Mouse (Mus musculus) CH12.LX (cell line): ENCODE results near the gene Hnrnpa1. TPM values are rescaled to one million over a fixed set of nuclear protein-coding genes. Genes with fewer than 3 reads are reported as not detected.

Experiments
- DNase-seq: peaks from one replicate; pipeline ENCODE4 v3.0.0-alpha.2; 2013; ENCODE audit errors: extremely low read depth
- H3K27ac ChIP-seq: 2 replicates; pipeline ENCODE4 v1.5.1; 2012; ENCODE audit warnings: low read depth, mild to moderate bottlenecking, control low read depth, moderate library complexity; ENCODE audit not compliant: insufficient read depth
- H3K27me3 ChIP-seq: replicated peaks from 2 replicates; pipeline ENCODE3; 2012; ENCODE audit warnings: inconsistent platforms
- H3K36me3 ChIP-seq, 2 experiments: replicated peaks in 1 of 2; 2 replicates each; pipeline versions ENCODE3 to v1.6.1; 2012; ENCODE audit warnings: inconsistent platforms in 1 of 2, low read length in 1 of 2, mild to moderate bottlenecking in 1 of 2, mixed read lengths in 1 of 2, moderate library complexity in 1 of 2; ENCODE audit not compliant: control insufficient read depth in 1 of 2, insufficient read depth in 1 of 2
- H3K4me1 ChIP-seq, 2 experiments: 2 replicates each; pipeline ENCODE4 v1.6.1; 2012; ENCODE audit warnings: inconsistent platforms in 1 of 2, moderate library complexity in 1 of 2; ENCODE audit not compliant: insufficient read depth in 2 of 2, control insufficient read depth in 1 of 2
- H3K4me2 ChIP-seq: 2 replicates; pipeline ENCODE4 v1.6.1; 2012; ENCODE audit warnings: low read depth, mild to moderate bottlenecking, control low read depth; ENCODE audit not compliant: poor library complexity, insufficient read depth, severe bottlenecking
- H3K4me3 ChIP-seq, 3 experiments: fragments of 150-350 bp in 1 of 3; sonication (generic) in 1 of 3; replicated peaks in 1 of 3; 2 replicates each; pipeline versions ENCODE3 to v1.5.1; 2011 to 2012; ENCODE audit warnings: low read depth in 2 of 3, low read length in 2 of 3, mild to moderate bottlenecking in 2 of 3, moderate library complexity in 2 of 3, control low read depth in 1 of 3, improper control_type of control experiment in 1 of 3, inconsistent platforms in 1 of 3, mixed read lengths in 1 of 3; ENCODE audit not compliant: poor library complexity in 1 of 3
- H3K79me2 ChIP-seq: replicated peaks from 2 replicates; pipeline ENCODE4 v1.6.1; 2012; ENCODE audit warnings: mild to moderate bottlenecking, moderate library complexity; ENCODE audit not compliant: control insufficient read depth, poor library complexity, insufficient read depth, severe bottlenecking; ENCODE audit errors: extremely low read depth
- H3K9ac ChIP-seq: 2 replicates; pipeline ENCODE4 v1.6.1; 2012; ENCODE audit warnings: low read depth, mild to moderate bottlenecking, control low read depth, moderate library complexity; ENCODE audit not compliant: insufficient read depth
- H3K9me3 ChIP-seq: replicated peaks from 2 replicates; pipeline ENCODE3; 2012; ENCODE audit warnings: low read length, inconsistent platforms, mixed read lengths
- CHD1 ChIP-seq: IDR thresholded peaks from 2 replicates; pipeline ENCODE4 v1.6.1; 2012; ENCODE audit warnings: low read depth, low read length, improper control_type of control experiment, inconsistent platforms
- CTCF ChIP-seq, 2 experiments: IDR thresholded peaks in 1 of 2; conservative IDR thresholded peaks in 1 of 2; 2 replicates each; pipeline ENCODE4 v1.5.1; 2011 to 2012; ENCODE audit warnings: low read depth in 2 of 2, low read length in 2 of 2, improper control_type of control experiment in 1 of 2, inconsistent platforms in 1 of 2, mild to moderate bottlenecking in 1 of 2, moderate library complexity in 1 of 2
- ELF1 ChIP-seq: IDR thresholded peaks from 2 replicates; pipeline ENCODE4 v1.6.1; 2014; ENCODE audit warnings: low read depth, mild to moderate bottlenecking, inconsistent platforms, low read length, improper control_type of control experiment
- EP300 ChIP-seq: IDR thresholded peaks from 2 replicates; pipeline ENCODE4 v1.6.1; 2011; ENCODE audit warnings: low read length, improper control_type of control experiment
- ETS1 ChIP-seq: conservative IDR thresholded peaks from 2 replicates; pipeline ENCODE4 v1.6.1; 2012; ENCODE audit warnings: low read depth, mild to moderate bottlenecking, inconsistent platforms, low read length, improper control_type of control experiment, moderate library complexity
- IRF4 ChIP-seq: IDR thresholded peaks from 2 replicates; pipeline ENCODE4 v1.6.1; 2014; ENCODE audit warnings: low read depth, mild to moderate bottlenecking, inconsistent platforms, low read length, improper control_type of control experiment
- JUN ChIP-seq: IDR thresholded peaks from 2 replicates; pipeline ENCODE4 v1.6.1; 2011; ENCODE audit warnings: low read depth, mild to moderate bottlenecking, low read length, improper control_type of control experiment, moderate library complexity; ENCODE audit not compliant: insufficient read depth
- JUND ChIP-seq: conservative IDR thresholded peaks from 2 replicates; pipeline ENCODE4 v1.6.1; 2011; ENCODE audit warnings: low read depth, low read length, improper control_type of control experiment
- KAT2A ChIP-seq: IDR thresholded peaks from 2 replicates; pipeline ENCODE4 v1.6.1; 2012; ENCODE audit warnings: low read length, improper control_type of control experiment, inconsistent platforms; ENCODE audit not compliant: insufficient replicate concordance
- MAFK ChIP-seq: IDR thresholded peaks from 2 replicates; pipeline ENCODE4 v1.6.1; 2011; ENCODE audit warnings: low read length, improper control_type of control experiment; ENCODE audit not compliant: insufficient replicate concordance
- MAZ ChIP-seq: IDR thresholded peaks from 2 replicates; pipeline ENCODE4 v1.6.1; 2012; ENCODE audit warnings: low read depth, mild to moderate bottlenecking, inconsistent platforms, low read length, improper control_type of control experiment, moderate library complexity
- MEF2A ChIP-seq: IDR thresholded peaks from 2 replicates; pipeline ENCODE4 v1.6.1; 2014; ENCODE audit warnings: low read depth, mild to moderate bottlenecking, inconsistent platforms, low read length, improper control_type of control experiment, borderline replicate concordance
- MYC ChIP-seq: IDR thresholded peaks from 2 replicates; pipeline ENCODE4 v1.6.1; 2011; ENCODE audit warnings: low read depth, mild to moderate bottlenecking, improper control_type of control experiment, low read length
- NELFE ChIP-seq: IDR thresholded peaks from 2 replicates; pipeline ENCODE4 v1.6.1; 2011; ENCODE audit warnings: low read depth, low read length, improper control_type of control experiment
- NRF1 ChIP-seq: IDR thresholded peaks from 2 replicates; pipeline ENCODE4 v1.6.1; 2014; ENCODE audit warnings: low read depth, mild to moderate bottlenecking, inconsistent platforms, low read length, improper control_type of control experiment, moderate library complexity
- PAX5 ChIP-seq: IDR thresholded peaks from 2 replicates; pipeline ENCODE4 v1.6.1; 2012; ENCODE audit warnings: low read length, inconsistent platforms, mixed read lengths
- POLR2AphosphoS2 ChIP-seq: IDR thresholded peaks from 2 replicates; pipeline ENCODE4 v1.6.1; 2011; ENCODE audit warnings: low read depth, low read length, improper control_type of control experiment
- RCOR1 ChIP-seq: conservative IDR thresholded peaks from 2 replicates; pipeline ENCODE4 v1.6.1; 2012; ENCODE audit warnings: low read depth, mild to moderate bottlenecking, inconsistent platforms, low read length, improper control_type of control experiment
- SIN3A ChIP-seq: IDR thresholded peaks from 2 replicates; pipeline ENCODE4 v1.6.1; 2012; ENCODE audit warnings: low read length, improper control_type of control experiment, inconsistent platforms
- SMC3 ChIP-seq: IDR thresholded peaks from 2 replicates; pipeline ENCODE4 v1.6.1; 2011; ENCODE audit warnings: low read depth, low read length, improper control_type of control experiment
- TBP ChIP-seq: conservative IDR thresholded peaks from 2 replicates; pipeline ENCODE4 v1.6.1; 2011; ENCODE audit warnings: low read depth, low read length, improper control_type of control experiment
- TCF12 ChIP-seq: IDR thresholded peaks from 2 replicates; pipeline ENCODE4 v1.6.1; 2014; ENCODE audit warnings: low read depth, mild to moderate bottlenecking, inconsistent platforms, low read length, improper control_type of control experiment
- UBTF ChIP-seq: IDR thresholded peaks from 2 replicates; pipeline ENCODE4 v1.6.1; 2012; ENCODE audit warnings: low read depth, mild to moderate bottlenecking, inconsistent platforms, low read length, improper control_type of control experiment, moderate library complexity
- ZKSCAN1 ChIP-seq: IDR thresholded peaks from 2 replicates; pipeline ENCODE4 v1.6.1; 2012; ENCODE audit warnings: low read depth, inconsistent platforms, low read length, improper control_type of control experiment, borderline replicate concordance
- ZMIZ1 ChIP-seq: IDR thresholded peaks from 2 replicates; pipeline ENCODE4 v1.6.1; 2012; ENCODE audit warnings: low read depth, mild to moderate bottlenecking, inconsistent platforms, low read length, improper control_type of control experiment
- ZNF384 ChIP-seq: IDR thresholded peaks from 2 replicates; pipeline ENCODE4 v1.6.1; 2012; ENCODE audit warnings: low read depth, low read length, improper control_type of control experiment, inconsistent platforms
- dilution Hi-C: fragments of 300-500 bp; cut with MboI; formaldehyde crosslinking; loops from 2 replicates; pipeline ENCODE4 v1.14.3; 2020; ENCODE audit warnings: low sequenced_read_pairs; ENCODE audit not compliant: extremely low pct_unique_long_range_greater_than_20kb, extremely low pct_ligation_motif_present
- in situ Hi-C: fragments of 300-500 bp; cut with MboI; formaldehyde crosslinking; loops from 3 replicates; pipeline ENCODE4 v1.14.3; 2019; ENCODE audit warnings: low sequenced_read_pairs, low pct_ligation_motif_present, low pct_unique_long_range_greater_than_20kb, mixed read lengths
- polyA plus RNA-seq: library from polyadenylated mRNA; unstranded; fragments of >175 nt; gene quantifications from 2 replicates; pipeline ENCODE4 v1.2.1, GENCODE M21; 2012; ENCODE audit warnings: low read depth; ENCODE audit not compliant: insufficient read length
- total RNA-seq, 2 experiments: library from RNA; depleted of rRNA; stranded (reverse); fragments of 300-350 nt in 1 of 2; fragments of >200 nt in 1 of 2; gene quantifications; 2 replicates each; pipeline ENCODE4 v1.2.3; 2012 to 2014

The Hnrnpa1 gene
- total and polyA plus RNA-seq, 3 experiments: 635 to 1,799 (median 757) TPM

DNA sequence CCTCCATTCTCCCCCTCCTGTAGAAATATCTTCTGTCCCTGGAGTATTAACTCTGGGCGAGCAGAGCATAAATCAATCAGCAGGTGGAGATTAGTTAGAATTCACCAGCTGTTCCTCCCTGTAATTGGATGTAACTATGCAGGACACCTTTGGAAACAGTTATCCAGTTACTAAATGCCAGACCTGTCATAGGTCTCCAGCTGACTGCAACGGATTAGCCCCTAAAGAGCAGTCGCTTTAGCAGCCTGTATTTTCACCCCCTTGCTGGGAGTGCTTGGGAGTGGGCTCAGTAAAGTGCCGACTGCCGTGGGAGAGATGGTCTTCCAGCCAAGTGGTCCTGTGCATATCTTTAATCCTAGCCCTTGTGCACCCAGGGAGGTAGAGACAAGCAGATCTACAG, 49.4 kb downstream of the Hnrnpa1 start:
- H3K27ac ChIP-seq: no peak overlapping the region
- dilution Hi-C loops: no loop called here
- H3K4me1 ChIP-seq: peaks cover 0 to 15% of the 10 kb centered on the region in 2 experiments; a peak in 2 of 4 replicates
- H3K36me3 ChIP-seq: peaks cover 39 to 88% of the 10 kb centered on the region in 2 experiments
- TF ChIP-seq UBTF (no peak), MAZ (no peak), MYC (no peak), ETS1 (no peak), NRF1 (no peak), MAFK (no peak), IRF4 (no peak), NELFE (no peak), ZMIZ1 (no peak), SMC3 (no peak), CTCF (conservative IDR thresholded peaks at IDR 0.05 in 1 of 2, IDR thresholded peaks at IDR 0.05 in 1 of 2; ENCODE audit: low read depth in 2 of 2, low read length in 2 of 2) (no peak), JUND (no peak), RCOR1 (no peak), CHD1 (no peak), ZKSCAN1 (no peak), KAT2A (no peak), MEF2A (no peak), TCF12 (no peak), SIN3A (no peak)
- no peaks in the 10 kb centered on the region for H3K9me3 ChIP-seq
- H3K9ac ChIP-seq: no peak overlapping the region
- H3K4me3 ChIP-seq: no peak overlapping the region
- no peak for DNase-seq
- peaks cover 24% of the 10 kb centered on the region for H3K79me2 ChIP-seq
- in situ Hi-C loops: no loop called here
- no peaks in the 10 kb centered on the region for H3K27me3 ChIP-seq
- no peak overlapping the region for H3K4me2 ChIP-seq

DNA sequence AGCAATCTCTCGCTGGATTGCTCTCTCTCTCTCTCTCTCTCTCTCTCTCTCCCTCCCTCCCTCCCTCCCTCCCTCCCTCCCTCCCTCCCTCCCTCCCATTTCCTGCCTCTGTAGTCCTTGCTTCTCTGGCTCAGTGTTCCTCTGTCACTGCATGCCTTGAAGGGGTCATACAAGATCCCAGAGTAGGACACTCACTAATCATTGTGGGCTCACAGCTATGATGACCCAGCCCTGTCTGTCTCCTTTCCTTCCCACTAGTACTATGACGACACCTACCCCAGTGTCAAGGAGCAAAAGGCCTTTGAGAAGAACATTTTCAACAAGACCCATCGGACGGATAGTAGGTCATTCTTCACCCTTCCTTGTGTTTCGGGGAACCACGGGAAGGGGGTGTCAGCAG, 50.2 kb downstream of the Hnrnpa1 start:
- no peak for DNase-seq
- dilution Hi-C loops (no loop called here), in situ Hi-C loops (no loop called here)
- Histone ChIP-seq H3K4me1 (peaks cover 0 to 7% of the 10 kb centered on the region in 2 experiments; a peak in 2 of 4 replicates), H3K27ac (no peak overlapping the region), H3K79me2 (peaks cover 15% of the 10 kb centered on the region), H3K36me3 (peaks cover 40 to 89% of the 10 kb centered on the region in 2 experiments), H3K27me3 (no peaks in the 10 kb centered on the region), H3K9ac (no peak overlapping the region), H3K4me3 (no peak overlapping the region), H3K9me3 (no peaks in the 10 kb centered on the region), H3K4me2 (no peak overlapping the region)
- no peak for TF ChIP-seq UBTF
- TF ChIP-seq NRF1: no peak
- TF ChIP-seq JUN: no peak
- TF ChIP-seq TBP: no peak
- no peak for TF ChIP-seq PAX5
- TF ChIP-seq KAT2A: no peak
- TF ChIP-seq IRF4: no peak
- TF ChIP-seq TCF12: no peak
- TF ChIP-seq ZNF384: no peak
- TF ChIP-seq RCOR1: no peak
- no peak for TF ChIP-seq SIN3A
- TF ChIP-seq MAFK: no peak
- no peak for TF ChIP-seq POLR2AphosphoS2
- no peak for TF ChIP-seq CHD1
- no peak for TF ChIP-seq MYC
- no peak for TF ChIP-seq EP300
- no peak for TF ChIP-seq ELF1
